Mouse (Mus musculus) adipocyte (in vitro differentiated cells): ENCODE measurements at regions not wholly inside any gene's neighbourhood (a gene's known extent, or its start where the extent isn't known, plus 50 kb on each side); places are given as distances from the start of the nearest gene placed in this dataset.

Experiments used
- DNase-seq: peaks from one replicate; pipeline ENCODE4 v3.0.0-alpha.2; 2016; ENCODE audit warnings: low spot score

GRCm38 (mm10) chr14:100880103-100880502 lies 320.0 kb downstream of the Prr30 start:
- no peak for DNase-seq

- no peak for DNase-seq
These were observed 332.3 kb downstream of the Prr30 start for GRCm38 (mm10) chr14:100867790-100868189.

GRCm38 (mm10) chr14:100864792-100865191 lies 335.3 kb downstream of the Prr30 start:
- DNase-seq = no peak

GRCm38 (mm10) chr14:100864164-100864563 lies 336.0 kb downstream of the Prr30 start:
- no peak for DNase-seq

GRCm38 (mm10) chr14:100842828-100843227 lies 357.3 kb downstream of the Prr30 start:
- DNase-seq = no peak
